Mouse (Mus musculus) megakaryocyte, embryonic 14.5 days (primary cell): Measurements from ENCODE around the gene Smim11. TPM values are rescaled to one million over a fixed set of nuclear protein-coding genes. Genes with fewer than 3 reads are reported as not detected.
A peak's percentile ranks its signal among the peaks of the same experiment; 100 is the strongest.

Source experiments
- H3K27me3 ChIP-seq: replicated peaks from 2 replicates; pipeline ENCODE3; 2012; ENCODE audit warnings: inconsistent platforms
- H3K36me3 ChIP-seq: replicated peaks from 2 replicates; pipeline ENCODE3; 2012; ENCODE audit warnings: low read length, inconsistent platforms, mixed read lengths
- H3K4me1 ChIP-seq: 2 replicates; pipeline ENCODE4 v1.6.1; 2012; ENCODE audit warnings: inconsistent platforms
- H3K4me3 ChIP-seq: replicated peaks from 2 replicates; pipeline ENCODE3; 2012; ENCODE audit warnings: moderate library complexity, mild to moderate bottlenecking, inconsistent platforms
- H3K9me3 ChIP-seq: 2 replicates; pipeline ENCODE4 v1.6.1; 2012; ENCODE audit warnings: inconsistent platforms
- FLI1 ChIP-seq: IDR thresholded peaks from 2 replicates; pipeline ENCODE4 v1.6.1; 2012; ENCODE audit warnings: low read length, inconsistent platforms, mixed read lengths
- GATA1 ChIP-seq: IDR thresholded peaks from 3 replicates; pipeline ENCODE4 v1.6.1; 2012; ENCODE audit warnings: mixed read lengths, low read length, inconsistent platforms, borderline replicate concordance
- polyA plus RNA-seq: library from polyadenylated mRNA; stranded (reverse); fragments of >175 nt; gene quantifications from 2 replicates; pipeline ENCODE4 v1.2.3, GENCODE M21; 2012; ENCODE audit warnings: low replicate concordance; ENCODE audit not compliant: insufficient read depth

The Smim11 gene
- polyA plus RNA-seq, 1 experiment: 18.6 TPM

DNA sequence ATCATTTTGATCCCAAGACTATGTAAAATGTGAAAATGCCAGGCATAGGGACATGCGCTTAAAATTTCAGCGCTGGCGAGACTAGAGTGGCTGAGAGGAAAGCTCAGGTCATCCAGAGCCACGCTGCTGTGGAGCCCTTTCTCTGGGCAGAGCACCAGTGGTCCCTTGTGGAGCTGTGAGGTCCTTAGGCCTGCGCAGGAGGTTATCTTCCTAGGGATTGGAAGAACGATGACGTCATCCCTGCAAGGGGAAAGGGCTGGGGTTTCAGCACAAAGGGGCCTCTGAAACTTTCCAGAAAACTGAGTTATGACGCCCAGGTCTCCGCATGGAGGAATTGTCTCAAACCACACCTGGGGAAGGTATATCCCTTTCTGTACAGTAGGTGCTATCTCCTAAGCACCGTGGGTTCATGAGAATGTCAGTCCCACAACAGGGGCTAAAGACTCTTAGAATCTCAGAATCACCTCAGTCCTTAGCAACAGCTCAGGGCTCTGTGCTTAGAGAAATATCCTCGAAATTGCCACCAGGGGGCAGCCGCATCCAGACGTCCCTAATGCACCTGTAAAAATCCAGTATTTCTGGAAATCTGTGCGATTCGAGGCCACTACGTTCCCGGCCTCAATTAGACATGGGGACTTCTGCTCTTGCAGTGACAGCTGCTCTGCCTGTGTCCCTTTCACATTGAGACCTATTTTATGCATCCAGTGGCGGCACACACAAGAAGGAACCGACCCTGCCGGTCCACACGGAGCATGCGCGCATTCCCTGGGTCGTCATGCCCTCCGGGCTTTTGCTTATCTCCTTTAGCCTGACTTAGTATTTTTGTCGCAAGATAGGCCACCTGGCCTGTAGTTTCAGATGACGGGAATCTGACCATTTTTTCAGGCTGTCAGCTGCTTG lies 39.8 kb downstream of the Smim11 start:
- TF ChIP-seq FLI1: no peak
- TF ChIP-seq GATA1: no peak

DNA sequence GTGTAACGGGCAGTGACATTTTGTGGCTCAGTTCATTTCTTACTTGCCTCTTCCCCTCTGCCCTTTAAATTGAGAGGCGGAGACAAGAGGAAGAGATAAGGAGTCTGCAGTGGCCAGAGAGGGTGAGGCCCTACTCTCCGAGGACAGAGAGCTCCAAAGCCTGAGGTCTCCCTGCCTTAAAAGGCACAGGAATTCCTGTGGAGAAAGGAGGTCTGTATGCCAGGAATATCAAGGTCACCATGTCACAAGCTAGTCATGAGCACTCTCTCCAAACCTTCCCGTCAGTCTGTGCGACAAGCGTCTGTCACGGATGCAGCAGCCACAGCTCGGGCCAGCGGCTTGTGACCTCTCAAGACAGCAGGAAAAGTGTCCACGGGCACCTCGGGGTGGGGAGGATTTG lies 44.1 kb downstream of the Smim11 start:
- TF ChIP-seq GATA1 (no peak), FLI1 (no peak)
- Histone ChIP-seq H3K27me3 (peaks cover 13% of the 10 kb centered on the region), H3K36me3 (no peaks in the 10 kb centered on the region), H3K4me3 (peak overlapping the region; percentile 57), H3K4me1 (peaks cover 40% of the 10 kb centered on the region), H3K9me3 (no peaks in the 10 kb centered on the region; the same call in 1 of the 2 replicates)

More for the DNA sequence above, 39.8 kb downstream of the Smim11 start:
- Histone ChIP-seq H3K4me1 (peaks cover 39% of the 10 kb centered on the region), H3K27me3 (peaks cover 27% of the 10 kb centered on the region), H3K9me3 (no peaks in the 10 kb centered on the region), H3K36me3 (no peaks in the 10 kb centered on the region), H3K4me3 (peak overlapping the region; percentile 81)

DNA sequence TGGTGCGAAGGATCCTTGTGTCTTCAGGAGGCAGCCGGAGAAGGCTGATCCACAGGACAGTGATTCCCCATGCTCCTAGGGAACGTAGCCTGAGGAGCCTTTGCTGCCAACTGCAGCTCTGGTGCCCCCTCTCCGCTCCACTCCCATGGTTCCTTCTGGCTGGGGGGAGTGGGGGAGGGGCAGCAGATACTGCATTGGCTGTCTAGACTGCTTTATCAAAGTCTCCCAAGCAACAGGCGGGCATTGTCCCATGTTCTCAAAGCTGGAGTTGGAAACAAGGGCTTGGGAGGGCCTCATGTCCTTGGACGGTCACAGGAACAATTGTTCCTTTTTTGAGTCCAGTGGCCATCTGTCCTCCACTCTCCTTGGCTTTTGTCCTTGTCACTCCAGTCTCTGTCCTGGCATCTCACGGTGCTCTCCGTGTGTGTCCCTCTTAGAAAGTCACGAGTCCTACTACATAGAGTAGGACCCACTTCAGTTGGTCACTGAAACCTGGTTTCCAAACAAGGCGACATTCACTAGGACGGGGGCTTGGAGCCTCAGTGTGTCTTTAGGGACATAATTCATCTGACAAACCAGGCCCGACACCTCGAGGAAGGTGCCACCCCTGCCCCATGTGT lies 45.3 kb downstream of the Smim11 start:
- Histone ChIP-seq H3K9me3 (no peaks in the 10 kb centered on the region; the same call in 1 of the 2 replicates), H3K36me3 (no peaks in the 10 kb centered on the region), H3K27me3 (peaks cover 10% of the 10 kb centered on the region), H3K4me1 (peaks cover 29% of the 10 kb centered on the region), H3K4me3 (no peak overlapping the region)
- TF ChIP-seq FLI1 (no peak), GATA1 (no peak)

DNA sequence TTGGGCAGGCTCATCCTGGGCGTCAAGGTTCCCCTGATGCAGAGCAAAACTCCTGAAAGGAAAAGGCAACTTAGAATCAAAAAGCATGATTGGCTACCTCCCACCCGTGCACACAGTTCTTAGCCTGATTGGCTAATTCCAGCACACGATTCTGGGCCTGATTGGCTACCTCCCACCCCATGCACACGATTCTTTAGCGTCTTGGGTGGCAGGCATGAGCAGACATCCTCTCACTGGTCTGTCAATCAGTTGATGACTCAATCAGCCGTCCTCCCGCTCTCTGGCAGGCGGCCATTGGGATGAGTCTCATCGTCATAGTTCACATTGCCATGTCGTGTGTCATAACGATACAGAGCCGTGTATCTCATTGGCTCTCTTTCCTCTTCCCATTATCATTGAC lies 47.9 kb downstream of the Smim11 start:
- H3K36me3 ChIP-seq: no peaks in the 10 kb centered on the region
- no peaks in the 10 kb centered on the region; the same call in 1 of the 2 replicates for H3K9me3 ChIP-seq
- peaks cover 33% of the 10 kb centered on the region for H3K4me1 ChIP-seq

DNA sequence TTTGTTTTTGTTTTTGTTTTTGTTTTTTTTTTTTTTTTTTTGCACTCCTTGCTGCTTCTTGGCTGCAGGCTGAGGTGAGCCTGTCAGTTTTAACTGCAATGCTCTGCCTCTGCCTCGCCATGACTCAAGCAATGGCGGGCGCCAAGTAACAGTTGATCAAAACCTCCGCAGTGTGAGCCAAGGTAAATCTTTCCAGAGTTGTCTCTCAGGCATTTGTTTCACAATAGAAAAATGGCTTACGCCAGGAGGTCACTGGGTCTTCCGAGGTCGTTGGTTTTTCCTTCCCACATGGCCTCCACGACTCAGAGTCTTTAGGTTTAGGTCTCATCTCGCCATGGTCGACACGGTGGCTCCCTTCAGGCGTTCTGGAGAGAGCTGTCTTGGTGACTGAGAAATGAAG lies 52.2 kb downstream of the Smim11 start:
- Histone ChIP-seq H3K27me3 (peaks cover 56% of the 10 kb centered on the region), H3K9me3 (no peaks in the 10 kb centered on the region; the same call in 1 of the 2 replicates), H3K4me1 (peaks cover 9% of the 10 kb centered on the region), H3K36me3 (no peaks in the 10 kb centered on the region), H3K4me3 (no peak overlapping the region)
- no peak for TF ChIP-seq GATA1
- no peak for TF ChIP-seq FLI1

More for the DNA sequence above, 47.9 kb downstream of the Smim11 start:
- Histone ChIP-seq H3K27me3 (peaks cover 21% of the 10 kb centered on the region), H3K4me3 (no peak overlapping the region)
- TF ChIP-seq GATA1 (no peak), FLI1 (no peak)

DNA sequence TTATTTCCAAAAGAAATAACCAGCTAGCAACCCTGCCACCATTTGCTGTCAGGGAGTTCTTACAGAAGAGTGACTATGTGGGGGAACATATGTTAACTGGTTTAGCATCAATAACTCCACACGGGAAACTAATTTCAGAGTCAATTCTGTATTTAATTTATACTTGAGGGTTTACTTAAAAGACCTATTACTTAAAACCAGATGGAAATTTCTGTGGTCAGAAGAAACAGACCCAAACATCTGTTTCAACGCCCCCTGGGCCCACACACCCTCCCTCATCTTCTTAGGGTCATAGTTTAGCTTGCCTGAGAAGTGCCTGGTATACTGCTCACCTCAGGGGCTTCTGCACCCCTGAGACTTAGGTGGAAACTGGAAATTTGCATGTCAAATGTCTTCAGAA lies 52.8 kb downstream of the Smim11 start:
- Histone ChIP-seq H3K4me3 (no peak overlapping the region), H3K27me3 (peaks cover 60% of the 10 kb centered on the region), H3K4me1 (peaks cover 9% of the 10 kb centered on the region), H3K9me3 (no peaks in the 10 kb centered on the region), H3K36me3 (no peaks in the 10 kb centered on the region)
- TF ChIP-seq FLI1 (no peak), GATA1 (no peak)

DNA sequence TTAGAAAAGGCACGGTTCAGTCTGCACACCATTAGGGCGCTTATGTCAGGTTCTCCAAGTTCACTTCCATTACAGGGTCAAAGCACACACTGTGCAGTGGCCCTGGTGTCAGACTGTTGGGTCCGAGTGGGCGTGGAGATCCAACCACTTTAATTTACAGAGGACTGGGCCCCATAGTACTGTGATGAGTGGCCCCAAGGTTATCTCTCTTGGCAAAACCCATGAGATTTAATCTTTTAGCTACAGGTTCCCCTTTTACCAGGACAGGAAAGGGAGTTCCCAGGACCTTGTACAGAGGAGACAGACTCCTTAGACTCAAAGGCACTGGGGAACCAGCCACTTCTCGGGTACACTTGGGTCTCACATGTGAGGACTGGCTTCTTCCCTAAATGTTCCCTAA lies 54.3 kb downstream of the Smim11 start:
- no peaks in the 10 kb centered on the region for H3K36me3 ChIP-seq
- peaks cover 68% of the 10 kb centered on the region for H3K27me3 ChIP-seq
- H3K4me1 ChIP-seq: peaks cover 5% of the 10 kb centered on the region
- TF ChIP-seq GATA1 (no peak), FLI1 (no peak)
- H3K4me3 ChIP-seq: no peak overlapping the region
- no peaks in the 10 kb centered on the region for H3K9me3 ChIP-seq

DNA sequence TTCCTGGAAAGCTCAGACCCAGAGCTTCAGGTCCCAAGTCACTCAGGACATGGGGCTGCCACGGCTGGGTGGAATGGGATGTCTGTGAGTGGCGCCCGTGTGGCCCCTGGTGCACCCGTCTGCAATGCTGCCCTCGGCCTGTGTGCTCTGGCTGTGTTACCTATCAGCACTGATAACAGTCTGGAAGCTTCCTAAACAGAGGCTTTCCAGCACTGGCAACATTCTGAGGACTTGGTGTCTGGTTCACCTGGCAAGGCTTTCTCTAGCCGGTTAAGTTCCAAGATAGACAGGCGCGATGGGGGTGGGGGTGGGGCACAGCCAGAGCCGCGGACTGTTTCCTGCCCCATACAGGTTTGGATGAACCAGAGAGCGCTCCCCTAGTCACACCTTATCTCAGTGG lies 54.9 kb downstream of the Smim11 start:
- Histone ChIP-seq H3K27me3 (peaks cover 70% of the 10 kb centered on the region), H3K4me1 (peaks cover 5% of the 10 kb centered on the region), H3K4me3 (no peak overlapping the region), H3K36me3 (no peaks in the 10 kb centered on the region), H3K9me3 (no peaks in the 10 kb centered on the region)
- no peak for TF ChIP-seq GATA1
- TF ChIP-seq FLI1: no peak

DNA sequence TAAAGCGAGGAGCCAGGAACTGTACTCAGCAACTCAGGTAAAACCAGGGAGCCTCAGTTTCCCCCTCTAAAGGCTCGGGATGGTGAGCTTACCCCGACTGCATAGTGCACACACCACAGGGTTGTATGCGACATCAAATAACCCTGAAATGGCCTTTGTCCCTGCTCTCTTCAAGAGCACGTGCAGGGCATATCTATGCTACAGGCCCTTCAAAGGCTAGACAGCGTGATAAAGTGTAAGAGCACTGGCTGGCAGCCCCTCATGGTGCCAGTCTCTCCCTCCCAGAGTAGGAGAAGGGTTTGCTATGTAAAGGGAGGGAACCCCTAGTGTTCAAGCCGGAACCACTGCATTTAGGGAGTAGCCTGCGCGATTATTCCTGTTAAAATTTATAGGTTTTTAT lies 55.9 kb downstream of the Smim11 start:
- no peak for TF ChIP-seq FLI1
- TF ChIP-seq GATA1: no peak
- H3K9me3 ChIP-seq: no peaks in the 10 kb centered on the region
- H3K4me1 ChIP-seq: peaks cover under 1% of the 10 kb centered on the region; the same call in 1 of the 2 replicates
- peaks cover 72% of the 10 kb centered on the region for H3K27me3 ChIP-seq
- H3K36me3 ChIP-seq: no peaks in the 10 kb centered on the region
- no peak overlapping the region for H3K4me3 ChIP-seq

DNA sequence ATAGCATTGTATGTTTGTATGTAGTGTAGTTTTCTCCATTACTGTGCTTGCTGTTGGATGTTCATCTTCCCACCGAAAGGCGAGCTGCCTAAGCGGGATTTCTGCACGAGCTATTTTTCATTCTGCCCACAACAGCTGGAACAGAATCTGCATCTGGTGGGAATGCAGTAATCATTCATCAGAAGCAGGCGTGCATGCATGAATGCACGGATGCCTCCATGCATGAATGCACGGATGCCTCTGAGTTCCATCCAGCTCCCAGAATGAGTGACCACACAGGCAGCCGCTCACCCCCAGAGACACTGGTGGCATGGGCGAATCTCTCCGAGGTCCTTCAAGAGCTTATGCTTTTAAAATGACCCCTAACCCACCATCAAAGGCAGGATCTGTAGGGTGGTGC lies 56.5 kb downstream of the Smim11 start:
- no peaks in the 10 kb centered on the region for H3K4me1 ChIP-seq
- peaks cover 76% of the 10 kb centered on the region for H3K27me3 ChIP-seq
- no peak for TF ChIP-seq GATA1
- TF ChIP-seq FLI1: no peak
- H3K9me3 ChIP-seq: no peaks in the 10 kb centered on the region
- no peak overlapping the region for H3K4me3 ChIP-seq
- no peaks in the 10 kb centered on the region for H3K36me3 ChIP-seq
